Mouse (Mus musculus): ENCODE results near the gene Fgfr2.
A peak's percentile ranks its signal among the peaks of the same experiment; 100 is the strongest.
"Not testable (repeated sequence)": the region's sequence is repeated elsewhere in the genome, so short reads cannot be mapped to it uniquely, and the experiment has no call there.

The Fgfr2 gene

DNA sequence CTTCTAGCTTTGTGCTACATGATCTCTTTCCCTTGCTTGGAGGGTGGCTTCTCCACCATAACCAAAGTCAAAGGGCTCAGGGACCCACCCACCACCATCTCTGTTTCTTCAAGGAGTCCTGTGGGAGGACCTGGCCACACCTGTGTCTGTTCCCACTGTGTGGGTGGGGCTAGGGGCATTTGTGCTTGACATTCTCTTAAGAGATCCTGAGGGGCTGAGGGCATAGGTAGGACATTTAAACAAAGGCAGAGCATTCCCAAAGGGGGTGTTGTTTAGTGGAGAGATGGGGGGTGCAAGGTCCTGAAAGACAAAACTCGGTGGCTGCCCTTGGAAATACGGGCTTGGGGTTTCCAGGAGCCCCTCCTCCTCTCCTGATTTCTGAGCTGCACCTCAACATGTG, 2522.6 kb downstream of the Fgfr2 start:
- DNase-seq (ENCODE audit: low read depth), result no peak

DNA sequence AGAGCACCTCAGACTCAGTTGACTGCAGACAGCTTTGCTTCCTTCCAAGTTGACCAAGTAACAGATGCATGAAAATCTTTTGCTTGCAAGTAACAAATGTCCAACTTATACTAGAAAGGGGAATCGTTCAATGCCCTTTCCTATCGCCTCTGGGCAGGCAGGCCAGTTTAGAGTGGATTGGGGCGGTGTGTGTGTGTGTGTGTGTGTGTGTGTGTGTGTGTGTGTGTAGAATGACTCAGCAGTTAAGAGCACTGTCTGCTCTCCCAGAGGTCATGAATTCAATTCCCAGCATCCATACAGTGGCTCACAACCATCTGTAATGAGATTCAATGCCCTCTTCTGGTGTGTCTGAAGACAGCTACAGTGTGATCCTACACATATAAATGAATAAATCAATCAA, 2523.1 kb downstream of the Fgfr2 start:
- DNase-seq (ENCODE audit: low read depth), result no peak

- DNase-seq (ENCODE audit: low read depth), result no peak
These were observed 2525.6 kb downstream of the Fgfr2 start for GRCm38 (mm10) chr7:130597546-130597945.

- not testable (repeated sequence) for DNase-seq (ENCODE audit: low read depth)
These were observed 2526.9 kb downstream of the Fgfr2 start for GRCm38 (mm10) chr7:130596079-130596855.

DNA sequence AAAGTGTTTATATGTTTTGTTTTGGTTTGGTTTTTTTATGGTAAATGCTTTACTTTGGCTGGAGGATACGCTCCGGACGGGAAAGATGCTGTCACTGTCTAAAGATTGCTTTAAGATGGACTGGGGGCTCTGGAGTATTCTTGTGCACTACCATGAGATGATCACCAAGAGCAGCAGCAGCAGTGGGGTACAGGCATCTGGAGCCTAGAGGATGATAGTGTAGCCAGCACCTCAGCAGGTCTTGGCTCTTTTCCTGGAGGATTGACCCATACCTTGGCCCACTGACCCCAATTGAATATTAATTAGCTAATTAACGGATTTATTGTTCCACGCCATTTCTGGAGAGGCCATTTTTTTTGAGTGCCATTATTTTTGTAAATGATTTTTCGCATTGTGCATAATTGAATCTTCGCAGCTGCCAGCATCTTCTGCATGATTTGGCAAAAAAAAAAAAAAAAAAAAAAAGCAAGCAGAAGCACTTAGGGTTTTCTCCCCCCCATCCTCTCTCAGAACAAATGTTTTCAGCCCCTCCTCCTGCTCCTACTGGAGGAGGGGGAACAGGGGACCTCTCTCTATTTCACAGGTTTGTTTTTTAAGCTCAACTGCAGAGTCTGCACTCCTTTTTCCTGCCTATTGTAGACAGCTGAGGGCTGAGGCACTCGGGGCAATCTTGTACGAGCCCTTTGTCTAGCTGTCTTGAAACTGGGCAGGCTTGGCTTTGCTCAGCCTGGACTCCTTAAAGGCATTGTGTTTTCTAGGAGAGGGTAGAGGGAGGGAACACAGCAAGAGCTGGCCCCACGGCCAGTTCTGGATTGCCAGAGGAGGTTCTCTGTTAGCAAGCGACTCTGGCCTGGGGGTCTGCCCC, 2529.5 kb downstream of the Fgfr2 start:
- DNase-seq (ENCODE audit: low read depth), result not testable (repeated sequence)

DNA sequence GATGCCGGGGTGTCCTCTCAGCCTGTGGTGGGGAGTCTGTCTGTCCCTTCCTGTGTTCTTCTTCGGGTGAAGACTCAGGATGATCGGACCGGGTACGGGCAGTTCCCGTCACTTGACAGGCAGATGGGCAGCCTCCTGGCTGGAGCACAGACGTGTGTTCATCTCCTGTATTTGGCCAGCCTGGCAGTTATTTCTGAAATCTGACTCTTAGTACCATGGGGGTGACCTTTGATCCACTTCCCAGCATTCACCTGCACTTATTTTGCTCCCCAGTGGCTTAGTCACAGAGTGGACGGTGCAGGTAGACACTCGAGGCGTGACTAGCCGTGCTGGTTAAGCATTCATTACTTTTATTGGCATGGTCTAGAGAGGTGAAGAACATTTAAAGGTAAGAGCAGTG, 2530.2 kb downstream of the Fgfr2 start:
- DNase-seq (ENCODE audit: low read depth), result not testable (repeated sequence)

- DNase-seq (ENCODE audit: low read depth), result no peak
These were observed 2532.2 kb downstream of the Fgfr2 start for GRCm38 (mm10) chr7:130590845-130591437.

DNA sequence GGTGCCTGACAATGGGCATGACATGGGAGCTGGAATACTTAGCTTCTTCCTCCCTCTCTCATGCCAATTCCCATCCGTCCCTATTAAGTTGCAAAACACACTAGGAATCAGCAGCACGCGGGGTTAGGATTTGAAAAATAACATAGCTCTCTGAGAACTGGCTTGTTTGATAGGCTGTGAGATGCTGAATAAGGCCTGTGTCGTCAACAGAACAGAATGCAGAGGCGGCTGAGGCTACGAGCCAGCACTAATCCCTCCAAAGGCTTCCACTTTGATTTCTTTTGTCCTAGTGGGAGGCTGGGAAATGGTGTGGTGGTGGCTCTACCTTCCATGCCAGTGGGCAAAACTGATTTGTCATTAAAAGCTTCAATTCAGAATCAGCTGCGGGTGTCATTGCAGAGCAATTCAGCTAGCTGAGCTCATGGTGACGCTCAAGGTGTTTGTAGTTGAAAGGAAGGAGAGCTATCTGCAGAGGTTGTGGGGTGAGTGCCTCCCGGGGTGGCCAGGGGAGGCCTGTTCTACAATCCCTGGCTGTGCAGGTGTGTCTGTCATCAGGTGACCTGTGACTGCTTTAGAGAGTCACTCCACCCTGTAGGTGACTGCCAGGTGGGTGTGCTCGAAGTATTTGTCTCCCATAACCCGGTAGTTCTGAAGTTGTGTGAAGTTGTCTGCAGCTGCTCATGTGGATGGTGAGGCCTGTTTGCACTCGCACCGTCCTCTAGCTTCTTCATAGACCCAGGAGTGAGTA, 2532.9 kb downstream of the Fgfr2 start:
- DNase-seq (ENCODE audit: low read depth), result no peak

DNA sequence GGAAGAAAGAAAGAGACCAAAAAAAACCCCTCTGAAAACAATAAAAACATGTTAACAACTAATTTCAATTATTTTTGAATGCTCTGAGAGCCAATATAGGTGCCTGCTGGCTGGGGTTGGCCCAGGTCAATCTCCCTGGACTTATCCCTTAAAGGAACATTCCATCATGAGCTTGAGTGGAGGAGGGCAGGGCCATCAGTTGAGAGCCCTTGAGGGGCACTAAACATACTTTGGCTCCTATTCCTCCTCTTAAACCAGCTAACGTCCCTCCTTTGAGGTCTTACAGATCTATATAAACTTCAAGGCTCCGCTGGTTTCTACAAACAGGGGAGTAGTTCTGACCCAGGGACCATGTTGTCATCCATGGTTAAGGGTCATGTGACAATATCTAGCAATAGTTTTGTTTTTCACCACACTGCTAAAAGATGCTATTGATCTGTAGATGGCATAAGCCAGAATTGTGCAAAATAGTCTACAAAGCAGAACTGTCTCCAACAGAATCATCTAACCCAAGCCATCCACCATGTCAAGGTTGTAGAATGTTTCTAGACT, 2536.6 kb downstream of the Fgfr2 start:
- no peak for DNase-seq (ENCODE audit: low read depth)

- no peak for DNase-seq (ENCODE audit: low read depth)
These were observed 2544.5 kb downstream of the Fgfr2 start for GRCm38 (mm10) chr7:130578607-130579006.

DNA sequence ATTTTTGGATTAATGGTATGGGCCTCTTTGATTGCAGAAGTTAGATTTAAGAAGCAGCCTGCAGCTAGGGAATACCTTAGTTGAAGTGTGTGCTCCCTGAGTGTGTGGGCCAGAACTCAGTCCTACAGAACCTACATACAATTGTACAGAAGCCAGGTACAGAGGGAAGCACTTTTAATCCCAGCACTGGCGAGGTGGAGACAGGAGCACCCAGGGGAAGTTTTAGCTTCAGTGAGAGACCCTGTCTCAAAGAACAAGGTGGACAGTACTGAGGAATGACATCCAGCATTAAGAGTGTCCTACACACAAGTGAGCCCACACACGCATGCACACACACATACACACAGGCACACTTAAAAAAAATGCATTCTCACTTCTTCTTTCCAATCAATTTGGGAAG, 2545.1 kb downstream of the Fgfr2 start:
- no peak for DNase-seq (ENCODE audit: low read depth)

- DNase-seq (ENCODE audit: low read depth), result no peak
These were observed 2545.7 kb downstream of the Fgfr2 start, which contains the start of gene Tacc2 for GRCm38 (mm10) chr7:130577388-130578003. Gene Tacc2, plus strand, starts transcription at chr7:130577438.

- DNase-seq (ENCODE audit: low read depth), result peak; percentile 96
These were observed 2546.2 kb downstream of the Fgfr2 start for GRCm38 (mm10) chr7:130576981-130577380.

GRCm38 (mm10) chr7:130574211-130574991, 2548.7 kb downstream of the Fgfr2 start:
- peak; percentile 74 for DNase-seq (ENCODE audit: low read depth)

DNA sequence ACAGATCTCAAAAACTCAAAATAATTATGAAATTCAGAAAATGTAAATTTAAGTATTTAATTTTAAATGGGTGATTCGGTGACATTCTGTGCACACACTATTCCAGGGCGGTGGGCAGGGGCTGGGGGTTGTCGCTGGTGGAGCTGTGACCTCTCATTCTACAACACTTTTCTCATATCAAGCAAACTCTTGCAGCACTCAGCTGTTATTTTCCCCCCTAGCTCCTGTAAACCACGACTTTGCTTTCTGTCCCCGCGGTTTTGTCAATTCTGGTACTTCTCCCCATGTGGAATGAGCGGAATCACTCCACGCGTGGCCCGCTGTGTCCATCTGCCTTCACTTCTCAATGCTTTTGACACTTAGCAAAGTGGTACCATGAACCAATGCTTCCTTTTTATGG, 2549.4 kb downstream of the Fgfr2 start:
- no peak for DNase-seq (ENCODE audit: low read depth)

DNA sequence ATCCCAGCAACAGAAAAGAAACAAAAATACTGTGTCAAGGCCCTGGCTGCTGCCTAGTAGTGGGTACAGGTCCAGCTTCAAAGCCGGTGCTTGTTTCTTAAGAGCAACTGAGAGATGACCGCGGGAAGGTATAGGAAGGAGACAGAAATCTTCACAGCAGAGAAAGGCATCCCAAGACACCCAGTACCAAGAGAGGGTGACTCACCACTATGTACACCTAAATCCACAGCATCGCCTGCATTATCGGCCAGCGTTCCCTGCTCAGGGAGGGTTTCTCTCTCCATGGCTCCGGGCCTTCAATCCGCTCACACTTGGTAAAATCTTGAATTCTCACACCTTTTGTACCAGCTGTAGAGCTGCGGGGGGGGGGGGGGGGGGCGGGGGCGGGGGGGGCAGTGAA, 2550.3 kb downstream of the Fgfr2 start, which contains the start of gene Nsmce4a:
Gene Nsmce4a (minus strand): TSS at position 298 of the 400 bp plus-strand sequence.
- no peak for DNase-seq (ENCODE audit: low read depth)

- DNase-seq (ENCODE audit: low read depth), result no peak
These were observed 2552.7 kb downstream of the Fgfr2 start for GRCm38 (mm10) chr7:130570472-130570871.

DNA sequence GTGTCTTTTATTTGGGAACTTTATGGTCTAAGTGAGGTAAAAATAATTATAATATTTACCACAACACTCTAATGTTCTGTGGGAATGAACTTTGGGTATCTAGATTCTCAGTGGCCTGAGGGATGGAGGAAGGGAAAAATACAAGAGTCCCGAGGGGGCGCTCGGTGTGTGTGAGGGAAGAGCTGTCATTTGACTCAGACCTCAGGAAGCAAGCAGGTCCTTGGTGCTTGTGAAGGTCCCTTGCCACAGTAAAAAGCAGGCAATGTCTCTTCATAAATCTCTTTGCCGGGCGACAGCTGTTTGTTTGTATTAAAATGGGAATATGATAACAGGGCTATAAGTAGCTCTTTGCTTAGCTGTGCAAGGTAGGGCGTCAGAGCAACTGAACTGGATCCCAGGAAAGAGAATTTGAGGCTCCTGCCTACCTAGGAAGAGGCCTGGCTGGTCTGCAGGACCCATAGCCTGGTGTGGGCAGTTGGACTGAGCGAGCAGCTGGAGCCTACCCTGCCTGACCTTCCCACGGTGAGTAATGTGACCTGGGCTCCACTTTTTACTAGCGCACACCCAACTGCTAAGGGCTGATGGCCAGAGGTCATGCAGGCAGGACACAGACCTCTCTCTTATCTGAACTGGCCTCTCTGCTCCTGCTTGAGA, 2554.2 kb downstream of the Fgfr2 start:
- no peak for DNase-seq (ENCODE audit: low read depth)

- no peak for DNase-seq (ENCODE audit: low read depth)
These were observed 2558.6 kb downstream of the Fgfr2 start for GRCm38 (mm10) chr7:130564596-130564995.

DNA sequence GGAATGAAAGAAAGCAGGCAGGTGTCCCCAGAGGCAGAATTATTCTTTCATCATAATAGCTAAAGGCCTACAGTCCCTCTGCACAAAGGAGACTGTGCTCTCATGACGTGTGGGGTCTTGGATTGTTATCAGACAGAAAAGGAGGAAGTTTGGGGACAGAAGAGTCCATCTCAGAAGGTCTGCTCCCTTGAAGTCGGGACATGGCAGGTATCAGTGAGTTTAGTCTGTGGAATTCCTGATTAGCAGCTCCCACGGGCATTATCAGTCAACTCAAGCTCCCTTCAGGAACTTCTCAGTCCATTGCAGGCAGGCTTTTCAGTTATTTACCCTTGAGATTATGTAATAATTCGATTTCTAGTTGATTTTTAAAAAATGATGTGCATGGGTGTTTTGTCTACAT, 2559.3 kb downstream of the Fgfr2 start:
- no peak for DNase-seq (ENCODE audit: low read depth)

Data from fibroblast of lung, adult 2 months (primary cell).